Mouse (Mus musculus) gastrocnemius, postnatal 25 days (tissue): ENCODE results near the gene H3f3a. TPM values are rescaled to one million over a fixed set of nuclear protein-coding genes. Genes with fewer than 3 reads are reported as not detected.

ENCODE experiments used
- DNase-seq: peaks from one replicate; pipeline ENCODE4 v3.0.0; 2022
- total RNA-seq, 2 experiments: library from RNA; stranded (reverse); gene quantifications; 1 replicate in 1 of 2; 2 replicates in 1 of 2; pipeline ENCODE4 v1.2.3; 2021

H3f3a gene
- total RNA-seq, 2 experiments from 2014 or later, result 350 to 362 TPM

DNA sequence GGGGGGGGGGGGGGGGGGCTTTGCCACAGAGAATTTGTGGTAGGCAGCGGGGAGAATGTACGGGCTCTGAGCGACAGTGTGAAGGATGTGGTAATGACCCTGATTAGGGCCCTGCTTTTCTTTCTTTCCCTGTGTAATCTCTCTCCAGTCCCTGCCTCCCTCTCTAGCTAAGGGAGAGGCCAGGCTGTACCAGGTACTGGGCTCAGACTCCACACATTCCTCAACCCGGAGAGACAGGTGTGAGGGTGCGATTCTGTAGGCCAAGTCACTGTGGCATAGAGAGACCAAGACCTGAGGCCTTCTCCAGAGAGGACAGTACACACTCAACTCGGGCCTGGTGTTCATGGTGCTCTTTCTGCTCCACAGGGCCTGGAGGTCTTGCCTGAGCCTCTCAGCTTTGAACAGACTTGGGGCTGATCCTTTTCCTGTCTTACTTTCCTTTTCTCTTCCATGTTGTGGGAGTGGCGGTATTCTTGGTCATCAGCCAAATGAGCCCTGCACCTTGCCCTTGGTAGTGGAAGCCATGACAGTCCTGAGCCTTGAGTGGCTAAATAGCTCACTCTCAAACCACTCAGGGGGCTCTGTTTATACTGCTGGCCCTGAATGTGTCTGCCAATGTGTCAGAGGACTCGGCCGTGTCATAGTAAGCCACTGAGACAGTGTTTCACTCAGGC is 30.7 kb downstream of the H3f3a start:
- DNase-seq, result no peak

DNA sequence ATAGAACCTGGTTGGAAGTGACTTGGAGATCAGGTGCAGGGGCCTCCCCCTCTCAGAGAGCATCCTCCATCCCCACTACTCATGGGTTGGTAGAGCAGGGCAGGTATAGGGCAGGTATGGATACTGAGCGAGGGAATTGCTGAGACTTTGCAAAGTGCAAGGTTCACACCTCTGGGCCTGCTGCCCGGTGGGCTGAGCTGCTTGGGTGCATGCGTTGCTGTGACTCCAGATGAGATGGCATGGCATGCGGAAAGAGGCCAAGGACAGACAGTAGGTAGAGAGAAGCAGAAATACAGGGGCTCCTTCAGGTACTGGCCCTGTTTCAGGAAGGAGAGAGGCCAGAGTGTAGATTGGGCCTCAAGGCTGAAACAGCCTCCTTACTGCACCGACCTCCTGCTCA is 32.5 kb downstream of the H3f3a start:
- no peak for DNase-seq

GRCm38 (mm10) chr1:180780291-180780690 is 33.5 kb downstream of the H3f3a start:
- DNase-seq, result no peak

GRCm38 (mm10) chr1:180778941-180779340 is 34.8 kb downstream of the H3f3a start:
- DNase-seq, result no peak

- no peak for DNase-seq
These were observed 35.4 kb downstream of the H3f3a start for GRCm38 (mm10) chr1:180778403-180778754.

- peak; percentile 83 for DNase-seq
These were observed 35.9 kb downstream of the H3f3a start for GRCm38 (mm10) chr1:180777660-180778402.

DNA sequence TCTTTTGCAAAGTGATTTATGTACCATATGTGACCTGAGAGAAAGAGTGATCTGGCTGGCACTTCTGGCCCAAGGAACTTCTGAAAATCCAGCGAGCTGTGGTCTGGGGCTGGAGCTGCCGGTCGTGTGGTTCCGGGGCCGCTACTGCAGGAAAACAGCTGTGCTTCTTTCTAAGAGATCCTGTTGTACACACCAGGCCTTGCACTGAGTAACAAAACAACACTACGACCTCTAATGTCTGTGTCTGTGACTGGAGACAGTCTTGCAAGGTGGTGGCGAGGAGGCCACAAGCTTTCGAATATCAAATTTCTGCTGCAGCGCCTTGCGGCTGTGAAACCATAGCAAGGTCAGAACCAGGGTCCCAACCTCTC is 36.5 kb downstream of the H3f3a start:
- DNase-seq, result no peak

- no peak for DNase-seq
These were observed 37.2 kb downstream of the H3f3a start for GRCm38 (mm10) chr1:180776494-180776893.

DNA sequence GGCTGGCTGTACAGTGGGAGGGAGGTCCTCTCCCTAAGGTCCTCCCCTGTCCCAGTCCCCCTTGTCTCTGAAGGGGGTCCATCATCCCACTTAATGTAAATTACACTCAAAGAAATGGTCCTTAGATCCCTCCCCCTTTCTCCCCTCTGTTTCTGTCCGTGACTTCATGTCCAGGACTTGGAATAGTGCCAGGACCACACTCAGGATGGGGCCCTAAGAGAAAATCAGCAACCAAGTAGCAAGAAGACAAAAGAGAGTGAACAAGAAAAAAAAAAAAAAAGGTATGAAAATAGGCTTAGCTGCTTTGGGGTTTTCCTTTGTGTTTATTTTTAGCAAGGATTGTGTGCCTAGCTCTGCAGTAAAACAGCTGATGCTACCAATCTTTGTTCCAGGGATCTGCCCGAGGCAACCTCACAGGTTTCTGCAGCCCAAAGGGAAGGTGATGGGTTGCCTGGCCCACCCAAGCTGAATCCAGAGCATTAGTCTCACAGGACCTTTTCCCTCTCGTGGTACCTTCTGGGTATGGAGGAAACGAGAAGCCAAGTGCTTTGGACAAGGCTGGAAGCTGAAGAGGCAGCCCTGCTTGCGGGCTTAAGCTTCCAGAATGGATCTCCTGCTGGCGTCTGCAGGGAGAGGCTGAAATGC is 37.8 kb downstream of the H3f3a start:
- no peak for DNase-seq

DNA sequence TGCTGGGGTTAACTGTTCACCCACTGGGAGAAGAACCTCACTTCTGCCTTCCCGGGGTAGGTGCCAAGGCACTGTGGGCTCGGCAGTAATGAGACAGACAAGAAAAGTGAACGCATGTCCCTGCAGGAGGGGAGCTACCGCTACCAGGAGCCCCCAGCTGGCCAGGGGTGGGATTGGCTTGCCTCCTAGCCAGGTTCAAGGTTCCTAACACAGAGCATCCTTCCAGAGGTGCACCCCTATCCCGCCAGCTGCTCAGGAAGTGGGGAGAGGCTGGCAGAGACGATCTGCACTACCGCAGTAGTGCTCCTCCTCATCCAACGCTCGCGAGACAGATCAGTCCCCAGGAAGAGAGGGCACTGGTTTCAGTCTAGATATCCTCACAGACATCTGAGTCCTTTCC is 38.4 kb downstream of the H3f3a start:
- no peak for DNase-seq

DNA sequence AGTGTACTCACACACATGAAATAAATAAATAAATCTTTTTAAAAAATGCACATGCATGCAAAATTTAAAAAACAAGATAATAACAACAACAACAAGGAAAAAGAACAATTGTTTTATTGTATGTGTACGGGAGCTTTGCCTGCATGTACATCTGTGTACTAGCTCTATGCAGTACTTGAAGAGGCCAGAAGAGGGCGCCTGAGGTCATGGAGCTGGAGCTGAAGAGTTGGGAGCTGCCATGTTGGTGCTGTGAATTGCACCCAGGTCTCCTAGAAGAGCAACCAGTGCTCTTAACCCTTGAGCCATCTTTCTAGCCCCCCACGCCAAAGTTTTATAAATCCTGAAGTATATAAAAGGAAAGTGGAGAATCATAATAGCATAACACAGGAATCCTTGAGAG is 39.1 kb downstream of the H3f3a start:
- DNase-seq, result no peak

DNA sequence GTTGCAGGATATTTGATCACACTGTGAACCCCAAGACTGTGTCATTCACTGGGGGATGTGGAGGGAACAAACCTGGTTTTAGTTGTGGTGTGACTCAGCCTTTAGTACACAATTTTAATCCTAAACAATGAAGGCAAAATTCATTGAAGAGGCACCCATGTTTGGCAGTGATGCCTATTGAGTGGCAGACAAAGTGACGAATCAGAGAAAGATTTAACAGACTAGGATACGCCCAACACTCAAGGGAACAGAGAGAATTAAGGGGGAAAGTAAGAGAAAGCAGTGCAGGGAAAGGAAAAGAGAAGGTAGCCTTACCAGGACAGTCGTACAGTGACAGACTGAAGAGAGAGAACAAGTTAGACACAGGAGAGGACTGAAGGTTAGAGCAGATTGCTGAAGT is 41.5 kb downstream of the H3f3a start:
- DNase-seq, result no peak

DNA sequence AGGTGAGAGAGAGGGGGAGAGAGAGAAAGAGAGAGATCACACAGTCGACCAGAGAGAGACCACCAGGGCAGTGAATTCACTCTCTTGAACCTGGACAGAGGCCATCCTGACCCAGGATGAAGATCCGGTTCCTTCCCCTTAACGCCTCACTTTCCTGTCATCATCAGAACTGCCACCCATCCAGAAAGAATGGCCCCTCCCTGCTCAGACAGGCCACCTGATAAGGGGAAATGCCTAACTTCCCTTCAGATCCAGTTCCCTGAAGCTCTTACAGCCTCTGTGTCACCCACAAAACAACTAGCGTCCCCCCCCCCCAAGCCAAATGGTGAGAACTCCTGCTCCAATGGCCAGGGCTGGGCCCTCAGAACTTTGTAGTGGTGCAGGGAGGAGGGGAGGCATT is 42.0 kb downstream of the H3f3a start:
- no peak for DNase-seq

DNA sequence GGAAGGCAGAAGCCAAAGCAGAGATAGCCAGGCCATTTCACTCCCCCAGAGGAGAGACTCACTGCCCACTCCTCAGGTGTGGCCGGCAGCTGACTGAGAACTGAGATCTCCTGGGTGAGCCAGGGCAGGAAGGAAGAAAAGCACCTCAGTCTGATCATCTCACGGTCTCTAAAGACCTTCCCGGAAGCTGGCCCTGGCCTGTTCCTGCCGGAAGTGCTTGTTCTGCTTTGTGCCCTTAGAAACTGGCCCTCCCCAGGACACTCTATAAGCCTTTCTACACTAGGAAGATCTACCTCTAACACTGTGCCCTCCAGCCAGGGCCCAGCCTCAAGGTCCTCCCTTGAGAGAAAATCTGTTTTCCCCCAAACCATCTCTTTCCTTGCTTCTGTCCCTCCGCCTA is 42.4 kb downstream of the H3f3a start:
- no peak for DNase-seq

- peak; percentile 72 for DNase-seq
These were observed 45.2 kb downstream of the H3f3a start for GRCm38 (mm10) chr1:180768334-180769168.

DNA sequence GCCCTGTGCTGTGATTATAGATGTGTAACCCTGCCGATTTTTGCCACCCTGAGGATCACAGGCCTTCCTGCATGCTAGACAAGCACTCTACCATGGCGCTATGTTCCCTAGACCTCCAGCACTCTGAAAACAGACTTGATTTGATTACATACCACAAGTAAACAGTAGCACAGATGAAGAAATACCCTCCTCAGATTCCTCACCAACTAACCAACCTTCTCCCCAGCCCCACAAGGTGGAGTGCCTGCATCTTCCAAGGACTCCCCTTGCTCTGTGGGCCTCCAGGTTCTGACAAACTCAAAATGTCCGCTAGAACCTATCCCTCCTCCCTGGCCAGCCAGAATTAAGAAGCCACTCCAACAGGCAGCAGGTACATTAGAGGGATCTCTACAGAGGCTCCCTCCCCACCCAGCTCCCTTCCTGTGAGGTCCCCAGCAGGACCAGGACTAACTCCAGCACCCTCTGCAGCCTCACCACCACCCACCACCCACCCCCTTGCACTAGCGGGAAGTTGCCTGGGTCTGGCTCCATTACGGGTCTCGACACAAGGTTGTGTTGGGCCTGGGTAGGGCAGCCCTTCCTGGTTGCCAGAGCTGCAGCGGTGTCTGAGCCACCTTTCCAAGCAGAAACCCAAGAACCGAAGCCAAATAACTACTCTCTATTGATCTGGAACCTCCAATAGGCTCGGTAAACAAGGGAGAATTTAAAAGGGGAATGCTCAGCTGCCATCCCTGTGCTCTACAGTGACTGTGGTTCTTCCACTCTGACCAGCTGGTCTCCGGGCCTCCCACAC is 46.0 kb downstream of the H3f3a start:
- DNase-seq, result no peak

DNA sequence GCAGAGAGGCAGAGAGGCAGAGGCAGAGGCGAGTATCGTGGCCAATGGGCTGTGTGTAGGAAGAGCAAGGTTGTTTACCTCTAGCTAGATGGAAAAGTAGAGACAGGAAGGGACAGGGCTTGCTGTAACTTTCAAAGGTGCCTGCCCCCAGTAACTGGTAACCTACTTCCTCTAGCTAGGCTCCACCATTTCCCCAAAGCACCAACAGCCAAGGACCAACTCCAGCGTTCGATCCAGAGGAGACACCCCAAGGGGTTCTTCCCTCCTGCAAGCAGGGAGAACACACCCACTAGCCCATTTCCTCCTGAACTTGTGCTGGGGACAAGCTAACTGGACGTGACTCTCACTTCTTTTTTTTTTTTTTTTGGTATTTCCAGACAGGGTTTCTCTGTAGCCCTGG is 47.2 kb downstream of the H3f3a start:
- no peak for DNase-seq

- no peak for DNase-seq
These were observed 48.4 kb downstream of the H3f3a start for GRCm38 (mm10) chr1:180765393-180765792.

DNA sequence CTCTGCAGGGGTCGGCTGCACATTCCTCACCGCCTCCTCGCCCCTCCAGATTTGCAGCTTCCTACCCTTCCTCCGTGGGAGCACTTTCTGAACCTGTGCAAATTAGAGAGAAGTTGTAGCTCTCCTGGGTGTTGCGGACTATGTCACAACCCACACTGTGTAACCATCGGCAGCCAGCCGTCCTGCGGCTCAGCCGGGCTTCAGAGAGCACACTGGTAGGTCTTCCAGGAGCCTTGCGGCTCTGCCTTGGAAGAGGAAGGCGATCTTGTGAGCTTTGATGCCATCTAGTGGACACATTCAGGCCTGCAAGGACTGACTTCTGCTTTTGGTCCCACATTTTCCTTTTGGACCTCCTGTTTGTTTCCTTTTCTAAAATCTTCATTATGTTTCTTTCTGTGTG is 49.9 kb downstream of the H3f3a start:
- DNase-seq, result peak; percentile 78

DNA sequence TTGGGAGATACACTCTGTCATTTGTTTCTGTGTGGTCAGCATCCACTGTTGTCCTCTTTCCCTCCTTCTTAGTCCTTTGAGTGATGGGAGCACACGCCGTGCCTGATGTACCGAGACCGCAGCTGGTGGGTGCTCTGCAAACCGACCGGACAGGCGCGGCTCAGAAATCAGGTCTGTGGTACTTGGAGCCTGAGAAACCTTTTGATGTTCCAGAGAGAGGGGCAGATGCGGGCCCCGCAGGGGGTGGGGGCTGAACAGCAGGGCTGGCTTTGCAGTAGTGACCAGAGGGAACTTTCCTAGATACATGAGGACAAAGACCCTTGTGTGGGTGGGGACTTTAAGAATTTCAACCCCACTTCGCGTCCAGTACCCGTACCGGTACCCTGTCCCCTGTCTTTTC is 50.4 kb downstream of the H3f3a start:
- DNase-seq, result no peak

GRCm38 (mm10) chr1:180762679-180763078 is 51.1 kb downstream of the H3f3a start:
- DNase-seq, result no peak

- no peak for DNase-seq
These were observed 51.6 kb downstream of the H3f3a start for GRCm38 (mm10) chr1:180762180-180762579.
